Mouse (Mus musculus) thymus, postnatal 25 days (tissue): ENCODE data around the gene Actrt3.
"Not testable (repeated sequence)": the region's sequence is repeated elsewhere in the genome, so short reads cannot be mapped to it uniquely, and the experiment has no call there.

Source experiments
- DNase-seq: peaks from one replicate; pipeline ENCODE4 v3.0.0; 2022

The Actrt3 gene

GRCm38 (mm10) chr3:30566333-30566732, 33.4 kb downstream of the Actrt3 start:
- not testable (repeated sequence) for DNase-seq

GRCm38 (mm10) chr3:30560677-30561314, 38.9 kb downstream of the Actrt3 start:
- no peak for DNase-seq

GRCm38 (mm10) chr3:30553741-30554140, 46.0 kb downstream of the Actrt3 start:
- no peak for DNase-seq

GRCm38 (mm10) chr3:30550218-30550617, 49.5 kb downstream of the Actrt3 start:
- DNase-seq: no peak

- DNase-seq: no peak
Observed at GRCm38 (mm10) chr3:30548928-30549327, 50.8 kb downstream of the Actrt3 start.

GRCm38 (mm10) chr3:30547908-30548307, 51.8 kb downstream of the Actrt3 start, which contains the start of gene Mecom:
Gene Mecom (minus strand): TSS chr3:30548008.
- DNase-seq: no peak
